Mouse (Mus musculus) MN1 (cell line): ENCODE results near the gene Pgrmc2.

Source experiments
- DNase-seq: peaks from one replicate; pipeline ENCODE4 v3.0.0-alpha.2; 2016; ENCODE audit warnings: low spot score

The Pgrmc2 gene

DNA sequence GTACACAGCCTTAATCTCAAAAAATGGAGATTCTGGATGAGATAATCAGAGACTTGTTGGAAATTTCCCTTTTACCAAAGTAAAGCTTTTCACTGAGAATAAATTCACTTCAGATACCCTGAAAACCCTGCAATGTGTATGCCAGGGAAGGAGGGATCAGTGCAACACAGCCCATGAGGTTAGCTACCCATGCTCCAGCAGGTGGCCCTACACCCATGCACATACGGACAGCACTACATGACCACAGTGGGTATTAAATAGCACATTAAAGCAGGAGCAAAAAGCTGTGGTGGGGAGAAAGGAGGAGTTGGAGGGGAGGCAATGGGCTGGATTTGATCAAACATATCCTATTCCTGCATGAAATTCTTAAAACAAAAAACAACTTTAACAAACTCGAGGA is 12.3 kb downstream of the Pgrmc2 start:
- DNase-seq, result no peak

- no peak for DNase-seq
Measured at GRCm38 (mm10) chr3:41065320-41065719, 17.5 kb downstream of the Pgrmc2 start.

- no peak for DNase-seq
Measured at GRCm38 (mm10) chr3:41062758-41063157, 20.1 kb downstream of the Pgrmc2 start.

DNA sequence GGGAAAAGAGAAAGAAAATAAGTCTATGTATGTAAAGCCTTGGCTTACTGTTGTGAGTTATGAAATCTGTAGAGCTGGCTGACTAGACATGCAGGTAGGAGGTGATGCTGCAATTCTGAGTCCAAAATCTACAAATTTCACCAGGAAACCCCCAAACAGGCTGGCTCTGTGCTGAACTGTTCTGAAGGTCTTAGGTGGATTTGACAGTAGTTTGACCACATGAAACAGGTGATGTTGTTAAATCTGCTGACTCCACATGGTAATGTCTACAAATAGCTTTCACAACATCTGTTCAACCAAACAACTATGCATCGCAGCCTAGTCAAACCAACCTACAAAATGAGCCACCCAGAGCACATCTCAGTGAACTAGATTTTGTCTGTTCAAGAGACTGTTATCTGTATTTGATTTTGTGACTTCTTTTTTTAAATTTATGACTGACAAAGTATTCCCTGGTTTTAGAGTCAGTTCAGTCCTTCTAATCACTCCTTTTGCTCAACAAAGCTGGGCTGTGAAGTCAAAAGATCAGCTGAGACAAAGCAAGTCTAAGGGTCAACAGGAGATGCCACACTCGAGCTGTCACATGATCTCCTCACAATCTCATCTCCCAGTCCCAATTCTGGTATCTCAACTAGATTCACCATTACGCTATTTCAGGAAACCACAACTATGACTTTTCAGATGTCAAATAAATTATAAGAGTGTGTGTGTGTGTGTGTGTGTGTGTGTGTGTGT is 20.8 kb downstream of the Pgrmc2 start:
- no peak for DNase-seq

- no peak for DNase-seq
Measured at GRCm38 (mm10) chr3:41059249-41059648, 23.6 kb downstream of the Pgrmc2 start.

- peak; percentile 45 for DNase-seq
Measured at GRCm38 (mm10) chr3:41058395-41058794, 24.5 kb downstream of the Pgrmc2 start.

DNA sequence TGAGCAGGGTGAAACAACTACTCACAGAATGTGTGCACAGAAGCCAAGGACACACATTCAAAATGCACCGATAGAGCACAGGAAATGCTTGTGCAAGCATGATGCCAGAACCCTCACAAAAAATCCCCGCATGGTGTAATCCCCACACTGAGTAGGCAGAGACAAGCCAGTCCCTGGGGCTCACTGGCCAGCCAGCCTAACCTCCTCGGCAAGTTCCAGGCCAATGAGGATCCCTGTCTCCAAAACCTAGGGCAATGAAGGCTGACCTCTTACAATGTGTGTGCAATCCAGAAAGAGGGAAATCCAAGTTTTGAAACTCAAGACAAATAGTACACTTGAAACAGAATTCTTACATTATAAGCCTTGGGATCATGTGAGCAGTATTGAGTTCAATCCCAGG is 29.5 kb downstream of the Pgrmc2 start:
- no peak for DNase-seq

- DNase-seq, result no peak
Measured at GRCm38 (mm10) chr3:41047838-41048237, 35.0 kb downstream of the Pgrmc2 start.

DNA sequence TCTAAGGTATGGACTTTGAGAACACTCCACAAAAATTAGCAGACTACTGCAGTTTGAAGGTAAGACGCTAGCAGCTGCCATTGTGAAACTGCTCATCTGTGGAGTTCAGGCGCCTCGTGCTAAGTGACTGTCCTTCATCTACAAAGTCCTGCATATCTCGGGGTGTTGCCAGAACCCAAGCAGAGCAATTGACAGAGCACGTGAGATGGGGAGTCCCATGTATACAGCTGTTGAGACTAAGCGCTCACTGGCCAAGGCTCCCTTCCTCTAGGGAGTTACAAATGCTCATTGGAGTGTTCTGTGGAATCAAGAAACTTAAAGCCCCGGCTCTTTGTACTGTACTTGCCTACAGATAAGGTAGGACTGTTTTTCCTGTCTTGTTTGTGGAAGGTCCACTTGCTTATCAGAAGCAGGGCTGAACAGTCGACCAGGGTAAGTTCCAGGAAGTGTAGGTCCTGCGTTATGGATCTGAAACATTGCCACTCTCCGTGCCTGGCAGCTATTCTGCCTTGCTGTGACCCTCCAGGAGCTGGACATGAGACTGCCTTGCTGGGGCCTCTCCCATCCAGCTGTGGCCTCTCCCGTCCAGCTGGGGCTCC is 39.0 kb downstream of the Pgrmc2 start:
- DNase-seq, result no peak

DNA sequence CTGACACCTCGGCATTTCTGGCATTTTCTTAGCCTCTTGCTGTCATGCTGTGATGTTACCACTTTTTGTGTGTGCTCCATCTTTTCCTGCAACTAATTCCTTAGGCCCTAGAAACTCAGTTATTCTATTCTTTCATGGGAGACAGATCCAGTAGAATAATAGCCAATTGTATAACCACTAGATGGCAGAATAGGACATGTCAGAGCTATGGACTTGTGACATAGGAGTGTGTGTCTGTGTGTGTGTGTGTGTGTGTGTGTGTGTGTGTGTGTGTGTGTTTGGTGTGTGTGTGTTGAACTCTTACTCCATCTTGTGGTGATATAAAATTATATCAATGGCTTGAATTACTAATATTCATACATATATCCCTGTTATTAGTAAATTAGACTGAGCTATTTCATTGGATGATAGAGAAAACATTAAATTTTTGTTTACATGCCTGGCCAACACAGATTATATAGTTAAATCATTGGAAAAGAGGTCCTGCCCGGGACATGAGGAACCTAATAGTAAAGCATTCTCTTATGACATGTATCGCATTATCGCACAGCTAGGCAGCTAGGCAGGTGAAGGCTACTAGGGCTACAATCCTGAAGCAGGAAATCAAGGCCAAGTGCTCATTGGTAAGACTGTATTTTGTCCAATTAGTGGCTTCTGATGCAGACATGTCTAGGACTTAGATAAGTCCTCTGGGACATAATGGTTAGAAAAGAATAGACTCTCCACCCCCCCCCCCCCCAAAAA is 40.5 kb downstream of the Pgrmc2 start:
- DNase-seq, result peak; percentile 69

GRCm38 (mm10) chr3:41041241-41041640 is 41.6 kb downstream of the Pgrmc2 start:
- no peak for DNase-seq

DNA sequence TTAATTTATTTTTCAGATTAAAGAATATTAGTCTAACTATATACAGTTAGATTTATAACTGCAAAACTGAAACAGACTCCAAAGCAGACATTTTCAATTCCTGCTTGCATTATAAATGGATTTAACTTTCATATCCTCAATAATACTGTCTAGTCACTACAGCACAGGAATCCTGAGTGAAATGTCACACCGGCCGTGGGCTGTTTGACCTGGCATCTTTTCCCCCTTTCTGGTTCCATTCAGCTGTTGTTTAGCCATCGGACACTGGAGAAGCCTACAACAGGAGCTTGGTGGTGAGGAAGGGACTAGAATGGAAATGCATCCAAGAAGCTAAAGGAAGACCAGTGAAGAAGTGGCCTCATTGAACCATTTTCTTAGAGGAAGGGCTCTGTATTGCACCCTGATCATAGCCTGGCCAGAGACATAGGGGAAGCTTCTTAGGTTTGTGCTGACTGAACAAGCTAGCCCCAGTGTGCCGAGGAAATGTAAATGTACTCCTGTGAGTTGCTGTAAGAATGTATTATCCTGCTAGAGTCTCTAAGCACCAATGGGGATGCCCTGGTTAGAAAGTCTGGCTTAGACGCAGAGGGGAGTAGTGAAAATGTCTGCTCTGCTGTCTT is 44.4 kb downstream of the Pgrmc2 start:
- no peak for DNase-seq

DNA sequence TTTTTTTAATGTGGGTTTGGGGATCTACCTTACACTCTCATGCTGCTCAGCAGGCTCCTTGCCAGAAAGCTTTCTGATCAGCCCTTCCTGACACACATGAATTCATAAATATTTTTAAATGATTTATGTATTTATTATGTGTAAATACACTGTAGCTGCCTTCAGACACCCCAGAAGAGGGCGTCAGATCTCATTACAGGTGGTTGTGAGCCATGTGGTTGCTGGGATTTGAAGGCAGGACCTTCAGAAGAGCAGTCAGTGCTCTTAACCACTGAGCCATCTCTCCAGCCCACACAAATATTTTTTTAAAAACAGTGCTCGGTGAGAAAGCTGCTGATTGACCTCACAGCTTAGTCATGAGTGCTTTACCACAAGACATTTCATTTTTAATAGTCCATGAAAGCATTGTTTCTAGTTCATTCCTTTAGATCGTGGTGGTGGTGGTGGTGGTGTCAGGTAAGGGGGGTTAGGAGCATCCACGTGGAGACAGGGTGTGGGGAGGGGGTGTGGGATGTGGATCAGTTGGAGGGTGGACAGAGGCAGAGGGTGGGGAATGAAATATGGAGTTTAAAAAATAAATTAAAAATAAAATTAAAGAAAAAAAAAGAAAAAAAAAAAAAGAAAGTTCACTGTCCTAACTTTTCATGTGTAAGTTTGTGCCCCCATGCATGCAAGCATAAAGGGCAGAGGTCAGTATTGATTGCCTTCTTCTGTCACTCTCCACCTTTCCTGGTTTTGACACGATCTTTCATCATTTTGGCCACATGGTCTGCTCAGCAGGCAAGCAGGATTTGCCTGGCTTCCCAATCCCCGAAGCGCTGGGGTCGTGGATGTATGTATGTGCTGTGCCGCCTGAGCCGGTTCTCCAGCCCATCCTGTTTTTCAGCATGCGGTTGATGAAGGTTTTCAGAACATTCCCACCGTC is 51.3 kb downstream of the Pgrmc2 start:
- no peak for DNase-seq

DNA sequence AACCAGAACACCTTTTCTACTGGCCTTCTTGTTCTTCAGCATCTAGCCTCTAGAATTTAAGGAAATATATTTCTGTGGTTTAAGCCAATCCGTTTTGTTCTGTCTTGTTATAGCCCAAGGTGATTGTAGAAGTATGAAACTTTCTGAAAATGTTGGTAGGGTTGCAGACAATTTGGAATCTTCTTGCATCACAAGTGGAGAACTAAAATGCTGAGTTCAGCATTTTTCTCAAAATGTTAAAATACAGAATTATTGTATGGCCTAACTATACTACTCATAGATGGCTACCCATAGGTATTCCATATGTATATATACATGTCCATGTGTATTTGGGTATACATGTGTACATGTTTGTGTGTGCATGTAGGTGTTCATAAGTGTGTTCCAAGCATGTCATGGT is 52.1 kb downstream of the Pgrmc2 start:
- no peak for DNase-seq

DNA sequence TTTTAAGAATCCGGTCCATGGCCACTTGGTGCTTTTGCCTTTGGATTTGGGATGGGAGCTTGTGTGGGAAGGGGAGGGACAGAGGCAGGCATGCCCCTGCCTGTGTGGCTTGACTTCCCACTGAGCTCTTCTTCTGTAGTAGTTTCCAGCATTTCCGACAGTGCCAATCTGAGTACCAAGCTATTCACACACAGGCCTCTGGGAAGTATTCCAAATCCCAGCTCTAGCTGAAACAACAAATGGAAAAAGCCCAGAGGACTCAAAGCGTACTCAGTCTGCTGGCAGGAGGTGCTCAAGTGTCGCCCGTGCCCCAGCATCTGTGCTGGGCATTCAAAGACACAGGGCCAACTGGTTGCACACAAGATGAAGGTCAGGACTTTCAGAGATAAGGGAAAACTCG is 60.9 kb downstream of the Pgrmc2 start:
- peak; percentile 16 for DNase-seq

GRCm38 (mm10) chr3:41020687-41021086 is 62.2 kb downstream of the Pgrmc2 start:
- DNase-seq, result no peak

- DNase-seq, result no peak
Measured at GRCm38 (mm10) chr3:41018022-41018608, 64.7 kb downstream of the Pgrmc2 start.
